Mouse (Mus musculus) stomach, embryonic 16.5 days (tissue): ENCODE data around the gene Zfhx3. TPM values are rescaled to one million over a fixed set of nuclear protein-coding genes. Genes with fewer than 3 reads are reported as not detected.

Experiments
- ATAC-seq: fragments of 200-750 bp; cut with Nextera tagmentation; 2 replicates; pipeline ENCODE4 v1.8.0; 2017; ENCODE audit warnings: moderate number of reproducible peaks, moderate TSS enrichment; ENCODE audit not compliant: insufficient read depth, low FRiP score
- H3K27ac ChIP-seq: fragments of 300-500 bp; sonication (generic); 2 replicates; pipeline ENCODE4 v1.5.1; 2014; ENCODE audit warnings: low read length
- H3K27me3 ChIP-seq: fragments of 300-500 bp; sonication (generic); 2 replicates; pipeline ENCODE4 v1.6.1; 2014; ENCODE audit warnings: low read length, control low read depth, mixed read lengths; ENCODE audit not compliant: control insufficient read depth, insufficient read depth
- H3K36me3 ChIP-seq: fragments of 300-500 bp; sonication (generic); 2 replicates; pipeline ENCODE4 v1.6.1; 2014; ENCODE audit warnings: low read length; ENCODE audit not compliant: control insufficient read depth, insufficient read depth
- H3K4me1 ChIP-seq: fragments of 300-500 bp; sonication (generic); 2 replicates; pipeline ENCODE4 v1.6.1; 2014; ENCODE audit warnings: low read length, control low read depth, mixed read lengths; ENCODE audit not compliant: control insufficient read depth, insufficient read depth
- H3K4me2 ChIP-seq: fragments of 300-500 bp; sonication (generic); 2 replicates; pipeline ENCODE4 v1.6.1; 2014; ENCODE audit warnings: low read depth, low read length, mixed read lengths
- H3K4me3 ChIP-seq: fragments of 300-500 bp; sonication (generic); replicated peaks from 2 replicates; pipeline ENCODE4 v1.5.1; 2014; ENCODE audit warnings: mild to moderate bottlenecking, low read length
- H3K9ac ChIP-seq: fragments of 300-500 bp; sonication (generic); 2 replicates; pipeline ENCODE4 v1.6.1; 2014; ENCODE audit warnings: low read length
- H3K9me3 ChIP-seq: fragments of 300-500 bp; sonication (generic); replicated peaks from 2 replicates; pipeline ENCODE4 v1.6.1; 2016; ENCODE audit warnings: low read length, control low read depth; ENCODE audit not compliant: control insufficient read depth
- WGBS: fragments of 180-500 bp; shearing (Covaris S2); extraction: QIAGEN DNeasy Blood & Tissue Kit; methylation state at CpG from one replicate; pipeline ENCODE4 v1.1.7; 2014; 5-methylcytosine and 5-hydroxymethylcytosine counted together
- polyA plus RNA-seq: library from polyadenylated mRNA; unstranded; fragments of >200 nt; fragmentation: Nextera tagmentation; extraction: Ambion mirVana; gene quantifications from 2 replicates; pipeline ENCODE4 v1.2.1, GENCODE M21; 2015

The Zfhx3 gene
- polyA plus RNA-seq, 1 experiment from 2014 or later = 10.9 TPM

DNA sequence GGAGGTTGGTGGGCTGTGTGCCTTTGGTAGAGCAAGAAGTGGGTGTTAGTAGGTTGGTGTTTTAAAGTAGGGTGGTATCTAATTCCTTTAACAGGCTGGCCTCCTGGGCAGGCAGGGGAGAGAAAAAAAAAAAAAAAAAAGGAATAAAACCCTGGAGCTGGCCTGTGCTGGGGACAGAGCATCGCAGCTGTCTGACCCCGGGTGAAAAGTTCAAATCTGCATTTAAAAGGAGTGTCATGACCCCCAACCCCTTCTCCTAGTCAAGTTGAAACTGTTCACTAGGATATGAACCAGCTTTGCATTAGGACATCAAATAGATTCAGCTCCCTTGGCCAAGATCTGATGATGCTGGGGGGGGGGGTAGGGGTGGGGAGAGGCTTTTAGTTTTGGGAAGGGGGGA lies 786.7 kb downstream of the Zfhx3 start:
- Histone ChIP-seq H3K27me3 (no peaks in the 10 kb centered on the region), H3K9me3 (no peaks in the 10 kb centered on the region), H3K9ac (no peak overlapping the region), H3K27ac (no peak overlapping the region), H3K36me3 (no peaks in the 10 kb centered on the region), H3K4me3 (no peak overlapping the region), H3K4me1 (peaks cover 81% of the 10 kb centered on the region), H3K4me2 (no peak overlapping the region)
- no peak for ATAC-seq
- WGBS = 21% methylated on average over 2 of the region's 2 CpGs

DNA sequence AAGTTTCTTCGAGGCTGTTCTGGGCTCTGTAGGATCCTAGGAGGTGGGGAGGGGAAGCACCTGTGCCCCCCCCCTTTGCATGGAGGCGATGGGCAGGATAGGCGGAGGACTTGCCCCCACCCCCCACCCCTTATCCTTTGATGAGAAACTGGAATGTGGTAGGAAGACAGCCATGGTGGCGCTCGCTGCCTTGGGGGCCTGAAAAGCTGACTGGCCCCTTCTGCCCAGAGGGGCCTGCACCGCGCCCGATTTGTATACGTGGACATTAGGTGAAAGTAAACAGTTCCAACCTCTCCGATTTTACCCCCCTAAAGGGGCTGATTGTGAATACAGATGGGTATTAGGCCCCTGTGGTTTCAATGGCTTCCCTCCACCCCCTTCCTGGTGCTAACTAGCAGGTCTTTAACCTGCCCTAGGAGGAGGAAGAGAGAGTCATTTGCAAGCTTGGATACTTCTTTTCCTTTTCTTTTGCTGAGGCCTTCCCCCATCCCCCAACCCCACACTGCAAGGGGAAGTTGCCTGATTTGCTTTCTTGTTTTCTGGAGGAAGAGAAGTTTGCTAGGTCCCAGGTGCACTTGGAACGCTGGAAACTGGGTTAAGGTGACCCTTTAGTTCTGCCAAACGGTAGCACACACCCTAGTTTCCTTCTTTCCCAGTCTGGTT lies 787.4 kb downstream of the Zfhx3 start:
- Histone ChIP-seq H3K27ac (peak overlapping the region; percentile 14; the same call in 1 of the 2 replicates), H3K36me3 (no peaks in the 10 kb centered on the region), H3K4me3 (no peak overlapping the region), H3K9me3 (no peaks in the 10 kb centered on the region), H3K9ac (peak overlapping the region; percentile 35; the same call in 1 of the 2 replicates), H3K27me3 (no peaks in the 10 kb centered on the region), H3K4me2 (no peak overlapping the region), H3K4me1 (peaks cover 84% of the 10 kb centered on the region)
- 31% methylated on average over 12 of the region's 12 CpGs for WGBS
- no peak for ATAC-seq

DNA sequence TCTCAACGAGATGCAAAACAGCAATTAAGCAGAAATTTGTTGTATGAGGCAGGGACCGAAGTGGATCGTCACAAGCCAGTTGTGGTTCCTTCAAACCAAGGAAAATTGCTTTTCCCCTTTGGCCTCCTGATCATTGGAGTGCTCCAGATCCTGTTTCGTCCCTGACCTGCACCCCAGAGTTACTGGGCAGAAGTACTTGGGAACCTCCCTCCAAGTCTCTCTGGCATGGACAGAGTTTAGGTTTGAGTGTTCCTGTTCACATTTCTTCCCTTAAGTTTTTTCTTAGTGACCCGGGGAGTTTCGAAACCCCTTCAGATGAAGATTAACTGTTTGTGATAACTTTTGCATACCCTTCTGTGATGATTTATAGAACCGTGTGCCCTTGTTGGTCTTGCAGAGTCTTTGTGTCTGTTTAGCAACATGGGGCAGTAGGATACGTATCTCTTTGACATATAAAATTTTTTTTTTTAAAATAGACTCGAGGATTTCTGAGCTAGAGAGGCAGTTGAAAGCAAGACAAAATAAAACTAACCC lies 788.5 kb downstream of the Zfhx3 start:
- Histone ChIP-seq H3K36me3 (no peaks in the 10 kb centered on the region), H3K9me3 (no peaks in the 10 kb centered on the region), H3K27me3 (no peaks in the 10 kb centered on the region), H3K4me2 (no peak overlapping the region), H3K27ac (no peak overlapping the region), H3K4me1 (peaks cover 80% of the 10 kb centered on the region), H3K9ac (no peak overlapping the region), H3K4me3 (no peak overlapping the region)
- no peak for ATAC-seq
- 42% methylated on average over 9 of the region's 9 CpGs for WGBS

DNA sequence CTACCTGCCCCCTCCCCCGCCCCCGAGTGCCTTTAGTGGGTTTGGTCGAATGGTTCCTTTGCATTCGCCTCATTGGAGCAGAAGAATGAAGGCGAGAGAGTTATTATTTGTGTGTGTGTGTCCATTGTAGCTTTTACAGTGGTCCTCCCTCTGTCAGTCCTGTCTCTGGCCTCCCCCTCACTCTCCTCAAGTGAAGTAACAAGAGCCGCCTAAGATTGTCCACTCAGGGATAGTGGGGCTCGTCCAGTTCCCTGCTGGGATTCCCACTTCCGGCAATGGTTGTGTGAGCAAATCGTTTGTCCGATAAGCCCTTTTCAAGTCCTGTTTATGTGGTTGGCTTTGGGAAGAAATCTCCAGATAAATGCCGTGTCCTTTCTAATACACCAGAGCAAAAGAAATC lies 790.1 kb downstream of the Zfhx3 start:
- Histone ChIP-seq H3K27me3 (no peaks in the 10 kb centered on the region), H3K4me3 (no peak overlapping the region), H3K27ac (peak overlapping the region; percentile 28; the same call in 1 of the 2 replicates), H3K4me1 (peaks cover 82% of the 10 kb centered on the region), H3K9me3 (no peaks in the 10 kb centered on the region), H3K4me2 (no peak overlapping the region), H3K36me3 (no peaks in the 10 kb centered on the region), H3K9ac (no peak overlapping the region)
- ATAC-seq = no peak
- WGBS = 37% methylated on average over 11 of the region's 11 CpGs

DNA sequence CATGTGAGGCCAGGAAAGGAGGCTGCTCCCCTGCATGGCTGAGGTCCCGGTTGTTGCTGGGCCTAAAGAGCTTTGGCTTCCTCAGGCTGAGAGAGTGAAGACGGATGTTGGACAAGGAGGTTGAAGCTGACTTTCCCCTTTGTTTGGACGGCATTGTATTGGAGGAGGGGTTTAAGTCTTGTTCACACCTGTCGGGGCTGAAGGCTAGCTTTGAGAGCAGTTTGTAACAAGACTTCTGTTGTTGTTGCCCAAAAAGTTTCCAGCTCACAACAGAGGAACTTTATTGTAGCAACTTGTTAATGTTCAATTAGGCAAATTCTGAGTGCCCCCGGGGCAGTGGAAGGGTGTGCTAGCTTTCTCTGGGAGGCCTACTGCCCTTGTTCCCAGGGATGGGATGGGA lies 790.9 kb downstream of the Zfhx3 start:
- Histone ChIP-seq H3K27ac (no peak overlapping the region; the same call in 1 of the 2 replicates), H3K9ac (no peak overlapping the region), H3K4me1 (peaks cover 81% of the 10 kb centered on the region), H3K9me3 (no peaks in the 10 kb centered on the region), H3K36me3 (no peaks in the 10 kb centered on the region), H3K4me3 (no peak overlapping the region), H3K27me3 (no peaks in the 10 kb centered on the region), H3K4me2 (no peak overlapping the region)
- WGBS = 55% methylated on average over 5 of the region's 5 CpGs
- no peak for ATAC-seq

DNA sequence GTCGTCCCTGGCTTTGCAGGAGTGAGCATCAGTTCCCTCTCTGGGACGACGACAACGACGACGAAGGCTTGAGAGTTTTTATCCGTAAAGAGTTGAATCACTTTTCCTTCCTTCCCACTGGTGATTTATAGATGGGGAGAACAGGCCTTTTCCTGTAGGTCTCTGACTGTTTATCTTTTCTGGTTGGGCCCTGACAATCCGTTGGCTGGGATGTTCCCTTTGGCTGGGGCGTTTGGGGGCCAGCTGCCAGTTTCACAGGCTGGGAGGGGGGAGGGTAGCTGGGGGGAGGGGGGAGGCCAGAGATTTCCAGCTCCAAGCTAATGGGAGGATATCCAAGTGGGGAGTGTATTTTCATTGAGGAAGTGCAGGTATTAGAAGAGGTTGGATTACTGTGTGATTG lies 794.0 kb downstream of the Zfhx3 start:
- Histone ChIP-seq H3K4me2 (peak overlapping the region; percentile 28), H3K36me3 (no peaks in the 10 kb centered on the region), H3K4me1 (peaks cover 57% of the 10 kb centered on the region), H3K9me3 (no peaks in the 10 kb centered on the region), H3K27ac (peak overlapping the region; percentile 72), H3K9ac (0 out of 2 replicates have a peak overlapping the region, but pooled peaks have one; percentile 43), H3K4me3 (no peak overlapping the region), H3K27me3 (no peaks in the 10 kb centered on the region)
- 20% methylated on average over 9 of the region's 9 CpGs for WGBS
- no peak for ATAC-seq

DNA sequence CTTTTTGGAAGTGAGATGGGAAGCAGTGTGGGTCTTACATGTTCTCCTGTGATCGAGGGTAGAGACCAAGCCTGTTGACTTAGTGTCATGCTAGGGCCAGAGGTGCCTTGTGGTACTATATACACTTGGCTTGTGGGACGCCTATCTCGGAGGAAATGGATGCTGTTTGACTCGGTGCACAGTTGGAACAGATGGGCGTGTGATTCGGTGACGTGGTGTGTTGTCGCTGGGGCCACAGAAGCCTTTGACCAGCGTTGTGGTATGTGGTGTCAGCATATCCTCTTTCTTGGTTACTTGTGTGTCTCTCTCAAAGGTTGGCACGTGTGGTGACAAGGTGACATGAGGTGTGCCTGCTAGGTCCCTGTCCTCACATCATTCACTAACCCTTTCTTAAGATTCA lies 795.7 kb downstream of the Zfhx3 start:
- no peak for ATAC-seq
- Histone ChIP-seq H3K27ac (no peak overlapping the region), H3K4me3 (no peak overlapping the region), H3K4me2 (no peak overlapping the region), H3K9me3 (no peaks in the 10 kb centered on the region), H3K27me3 (no peaks in the 10 kb centered on the region), H3K9ac (no peak overlapping the region), H3K36me3 (no peaks in the 10 kb centered on the region), H3K4me1 (peaks cover 54% of the 10 kb centered on the region)
- WGBS = 85% methylated on average over 10 of the region's 10 CpGs

DNA sequence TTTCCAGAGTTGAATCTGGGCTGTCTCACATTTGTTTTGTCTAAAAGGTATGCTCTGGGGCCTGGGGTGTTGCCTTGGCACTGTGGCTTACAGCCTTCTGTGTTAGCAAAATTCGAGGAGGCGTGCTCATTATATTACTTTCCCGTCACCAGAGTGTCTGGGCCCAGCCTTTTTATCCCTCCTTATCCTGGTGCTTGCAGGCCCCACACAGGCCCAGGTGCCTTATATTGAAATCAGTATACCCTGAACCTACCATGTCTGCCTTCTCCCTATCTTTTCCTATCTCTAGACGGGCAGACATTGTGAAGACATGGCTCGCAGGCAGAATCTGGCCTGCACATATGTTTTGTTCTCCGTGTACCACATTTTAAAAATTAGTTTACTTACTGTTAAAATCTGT lies 797.1 kb downstream of the Zfhx3 start:
- ATAC-seq = no peak
- Histone ChIP-seq H3K9ac (no peak overlapping the region), H3K4me1 (peaks cover 49% of the 10 kb centered on the region), H3K4me3 (no peak overlapping the region), H3K36me3 (no peaks in the 10 kb centered on the region), H3K4me2 (no peak overlapping the region), H3K27ac (no peak overlapping the region), H3K27me3 (no peaks in the 10 kb centered on the region), H3K9me3 (no peaks in the 10 kb centered on the region)
- 83% methylated on average over 6 of the region's 6 CpGs for whole genome bisulfite sequencing

DNA sequence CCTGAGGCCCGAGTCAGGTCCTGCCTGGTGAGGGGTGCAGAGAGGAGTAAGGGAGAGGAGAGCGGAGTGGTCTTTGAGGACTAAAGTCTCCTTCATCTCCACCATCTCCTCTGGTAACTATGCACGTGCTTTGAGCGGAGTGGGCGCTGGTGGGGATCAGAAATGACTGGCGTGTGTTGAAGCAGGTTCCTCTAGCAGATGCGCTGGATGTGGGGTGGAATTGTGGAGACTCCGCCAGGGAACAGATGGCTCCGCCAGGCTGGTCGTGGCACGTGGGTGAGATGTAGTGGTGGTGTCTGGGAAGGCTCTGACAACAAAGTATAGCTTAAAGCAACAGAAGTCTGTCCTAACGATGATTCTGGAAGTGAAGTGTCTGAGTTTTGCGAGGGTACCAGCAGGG lies 798.0 kb downstream of the Zfhx3 start:
- Histone ChIP-seq H3K27ac (no peak overlapping the region), H3K4me2 (no peak overlapping the region), H3K4me3 (no peak overlapping the region), H3K9ac (no peak overlapping the region), H3K4me1 (peaks cover 46% of the 10 kb centered on the region), H3K9me3 (no peaks in the 10 kb centered on the region), H3K27me3 (no peaks in the 10 kb centered on the region), H3K36me3 (no peaks in the 10 kb centered on the region)
- WGBS = 89% methylated on average over 13 of the region's 13 CpGs
- ATAC-seq = no peak
